Mouse (Mus musculus): ENCODE data around the gene Anapc7. TPM values are rescaled to one million over a fixed set of nuclear protein-coding genes. Genes with fewer than 3 reads are reported as not detected.

The Anapc7 gene
- total RNA-seq (2017) = 14.2 to 35.4 TPM (median 20.5 TPM) in 3 replicates

DNA sequence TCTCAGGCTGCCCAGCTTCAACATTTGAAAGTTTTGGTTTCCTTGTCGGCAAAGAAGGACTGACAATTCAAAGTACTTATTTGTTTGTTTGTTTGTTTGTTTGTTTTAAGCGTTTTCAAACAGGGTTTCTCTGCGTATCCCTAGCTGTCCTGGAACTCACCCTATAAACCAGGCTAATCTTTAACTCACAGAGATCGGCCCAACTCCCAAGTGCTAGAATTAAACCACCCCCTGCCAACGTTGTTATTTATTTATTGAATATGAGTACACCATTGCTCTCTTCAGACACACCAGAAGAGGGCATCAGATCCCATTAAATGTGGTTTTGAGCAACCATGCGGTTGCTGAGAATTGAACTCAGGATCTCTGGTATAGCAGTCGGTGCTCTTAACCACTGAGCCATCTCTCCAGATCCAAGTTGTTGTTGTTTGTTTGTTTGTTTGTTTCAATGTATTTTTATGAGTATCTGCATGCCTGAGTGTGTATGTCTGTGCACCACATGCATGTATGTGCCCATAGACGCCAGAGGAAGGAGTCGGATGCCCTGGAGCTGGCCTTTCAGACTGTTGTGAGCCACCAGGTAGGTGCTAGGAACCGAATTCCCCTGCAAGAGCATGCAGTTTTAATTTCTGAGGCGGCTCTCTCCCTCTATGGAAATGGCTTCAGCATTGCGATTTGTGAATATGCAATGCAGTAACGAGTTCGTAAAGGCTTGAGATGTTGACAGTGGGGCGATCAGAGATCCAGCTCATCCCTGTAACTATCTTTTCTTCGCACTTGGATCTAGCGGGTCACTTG, at the start of gene Anapc7:
Gene Anapc7 (plus strand): TSS at position 423 of the 798 bp plus-strand sequence.
- ATAC-seq (replicated peaks; ENCODE audit: insufficient number of reproducible peaks, low FRiP score, low TSS enrichment, poor library complexity, severe bottlenecking) = no peak

DNA sequence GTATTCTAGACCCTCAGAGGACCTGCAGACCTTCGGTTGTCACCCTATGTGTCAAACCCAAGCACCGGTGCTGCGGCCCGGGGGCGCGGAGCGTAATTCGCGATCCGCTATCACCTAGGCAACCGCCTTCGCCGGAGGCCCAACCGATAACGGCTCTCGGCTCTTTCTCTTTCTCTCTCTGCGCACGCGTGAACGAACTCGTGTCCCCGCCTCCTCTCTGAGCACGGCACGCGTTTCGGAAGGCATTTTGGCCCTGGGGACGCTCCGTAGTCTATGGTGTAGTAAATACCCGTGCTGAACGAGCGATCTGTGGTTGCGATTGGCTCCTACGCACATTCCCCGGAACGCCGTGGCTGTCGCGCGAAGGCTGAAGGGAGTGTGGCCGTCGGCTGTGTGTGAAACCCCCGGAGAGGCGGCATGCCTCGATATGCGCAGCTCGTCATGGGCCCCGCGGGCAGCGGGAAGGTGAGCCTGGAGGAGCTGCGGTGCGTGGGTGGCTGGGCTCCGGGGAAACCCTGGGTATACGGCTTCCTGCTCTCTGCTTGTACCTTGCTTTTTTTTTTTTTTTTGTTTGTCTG, 49.2 kb upstream of the Anapc7 start, which contains the start of gene Fam216a:
Gene Fam216a (minus strand): TSS at position 173 of the 578 bp plus-strand sequence.
- peak; percentile 98 for ATAC-seq (replicated peaks; ENCODE audit: insufficient number of reproducible peaks, low FRiP score, low TSS enrichment, poor library complexity, severe bottlenecking)

DNA sequence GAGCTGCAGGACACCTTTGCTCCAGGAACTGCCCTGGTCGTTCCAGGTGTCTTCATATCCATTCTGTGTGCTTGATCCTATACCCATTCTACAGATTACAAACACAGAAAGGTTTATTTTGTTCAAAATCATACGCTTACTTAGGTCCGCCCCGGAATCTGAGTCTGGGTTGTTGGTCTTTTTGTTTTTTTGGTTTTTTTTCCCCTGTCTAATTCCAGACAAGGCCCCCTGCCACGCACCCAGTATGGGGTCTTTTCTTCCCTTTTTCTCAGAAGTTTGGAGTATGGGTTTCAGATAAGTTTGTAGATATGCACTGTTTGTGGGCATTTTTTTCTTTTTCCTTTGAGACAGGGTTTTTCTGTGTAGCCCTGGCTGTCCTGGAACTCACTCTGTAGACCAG, 48.6 kb upstream of the Anapc7 start:
- no peak for ATAC-seq (replicated peaks; ENCODE audit: insufficient number of reproducible peaks, low FRiP score, low TSS enrichment, poor library complexity, severe bottlenecking)

DNA sequence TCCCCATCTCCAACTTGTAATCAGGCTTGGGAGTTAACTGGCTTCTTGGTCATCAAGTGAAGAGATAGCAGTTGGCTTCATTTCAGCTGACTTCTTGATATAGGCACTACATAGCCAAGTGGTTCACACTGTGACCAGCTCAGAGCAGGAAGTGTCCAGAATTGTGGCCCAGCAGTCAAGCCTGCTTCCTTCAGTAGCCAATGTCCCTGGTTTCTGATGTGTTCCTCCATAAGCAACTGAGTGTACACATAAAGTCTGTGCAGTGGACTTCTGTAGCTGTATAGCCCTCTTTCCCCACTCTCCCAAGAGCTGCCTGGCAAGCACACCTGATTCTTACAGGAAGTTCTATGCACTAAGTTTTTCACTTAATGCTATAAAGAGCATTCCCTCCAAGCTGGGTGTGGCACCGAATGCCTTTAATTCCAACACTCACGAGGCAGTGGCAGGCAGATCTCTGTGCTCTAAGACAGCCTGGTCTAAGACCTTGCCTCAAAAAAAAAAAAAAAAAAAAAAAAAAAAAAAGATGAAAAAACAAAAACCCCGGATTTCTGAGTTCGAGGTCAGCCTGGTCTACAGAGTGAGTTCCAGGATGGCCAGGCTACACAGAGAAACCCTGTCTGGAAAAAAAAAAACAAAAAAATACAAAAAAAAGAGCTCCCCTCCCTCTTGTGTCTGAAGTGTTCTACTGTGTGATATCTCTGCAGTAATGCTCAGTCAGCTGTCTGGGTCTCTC, 44.2 kb upstream of the Anapc7 start:
- no peak for ATAC-seq (replicated peaks; ENCODE audit: insufficient number of reproducible peaks, low FRiP score, low TSS enrichment, poor library complexity, severe bottlenecking)

DNA sequence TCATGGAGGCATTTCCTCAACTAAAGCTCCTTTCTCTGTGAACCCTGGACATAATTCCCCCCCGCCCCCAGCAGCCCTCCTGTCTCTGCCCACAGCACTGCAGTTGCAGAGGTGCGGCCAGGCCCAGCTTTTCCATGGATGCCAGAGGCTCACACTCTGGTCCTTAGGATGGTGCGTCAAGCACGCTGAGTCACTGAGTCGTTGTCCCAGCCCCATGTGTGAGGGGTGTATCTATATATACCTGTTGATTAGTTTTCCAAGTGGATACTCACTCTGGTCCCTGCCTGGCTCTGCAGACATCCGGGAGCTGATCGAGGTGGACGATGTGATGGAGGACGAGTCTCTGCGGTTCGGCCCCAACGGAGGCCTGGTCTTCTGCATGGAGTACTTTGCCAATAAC, 43.3 kb upstream of the Anapc7 start:
- ATAC-seq (replicated peaks; ENCODE audit: insufficient number of reproducible peaks, low FRiP score, low TSS enrichment, poor library complexity, severe bottlenecking) = no peak

DNA sequence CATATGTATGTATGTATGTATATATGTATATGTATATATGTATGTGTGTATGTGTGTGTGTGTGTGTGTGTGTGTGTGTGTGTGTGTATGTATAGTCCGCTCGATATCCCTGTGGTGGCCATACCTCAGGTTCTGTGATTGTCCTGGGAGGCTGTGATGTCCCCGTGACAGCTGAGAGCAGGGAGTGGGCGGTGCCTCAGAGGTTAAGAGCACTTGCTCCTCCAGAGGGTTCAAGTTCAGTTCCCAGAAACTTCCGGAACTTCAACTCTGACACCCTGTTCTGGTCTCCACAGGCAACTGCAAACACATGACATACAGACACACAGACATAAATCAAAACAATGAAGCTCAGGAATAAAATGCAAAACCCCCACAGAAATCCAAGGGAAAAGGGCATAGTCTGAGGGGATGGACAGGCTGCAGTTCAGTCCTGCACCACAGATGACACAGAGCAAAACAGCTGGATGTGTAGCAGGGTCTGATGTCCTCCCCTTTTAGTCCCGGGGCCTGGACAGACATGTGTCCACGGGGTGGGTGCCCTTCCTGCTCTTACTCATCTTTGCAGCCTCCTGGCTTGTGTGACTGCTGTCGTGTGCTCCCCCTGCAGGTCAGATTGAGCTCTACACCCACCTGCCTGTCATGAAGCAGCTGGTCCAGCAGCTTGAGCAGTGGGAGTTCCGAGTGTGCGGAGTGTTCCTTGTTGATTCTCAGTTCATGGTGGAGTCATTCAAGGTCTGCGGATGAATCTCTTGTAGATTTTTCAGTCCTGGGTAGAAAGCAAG, 41.9 kb upstream of the Anapc7 start:
- ATAC-seq (replicated peaks; ENCODE audit: insufficient number of reproducible peaks, low FRiP score, low TSS enrichment, poor library complexity, severe bottlenecking) = peak; percentile 95

DNA sequence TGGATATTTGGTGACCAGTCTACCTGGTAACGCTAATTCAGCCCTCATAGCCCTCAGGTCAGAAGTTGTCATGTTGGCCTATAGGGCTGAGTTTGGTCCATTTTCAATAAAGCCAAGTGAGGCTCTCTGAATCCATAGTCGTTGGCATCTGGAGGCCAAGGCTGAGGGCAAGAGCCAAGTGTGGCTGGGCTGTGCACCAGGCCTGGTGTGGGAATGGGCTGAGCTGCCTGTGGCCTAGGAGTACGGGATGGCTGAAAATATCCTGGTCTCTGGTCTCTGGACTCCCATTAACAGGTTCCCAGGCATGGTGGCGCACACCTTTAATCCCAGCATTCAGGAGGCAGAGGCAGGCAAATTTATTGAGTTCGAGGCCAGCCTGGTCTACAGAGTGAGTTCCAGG, 31.5 kb upstream of the Anapc7 start:
- no peak for ATAC-seq (replicated peaks; ENCODE audit: insufficient number of reproducible peaks, low FRiP score, low TSS enrichment, poor library complexity, severe bottlenecking)

DNA sequence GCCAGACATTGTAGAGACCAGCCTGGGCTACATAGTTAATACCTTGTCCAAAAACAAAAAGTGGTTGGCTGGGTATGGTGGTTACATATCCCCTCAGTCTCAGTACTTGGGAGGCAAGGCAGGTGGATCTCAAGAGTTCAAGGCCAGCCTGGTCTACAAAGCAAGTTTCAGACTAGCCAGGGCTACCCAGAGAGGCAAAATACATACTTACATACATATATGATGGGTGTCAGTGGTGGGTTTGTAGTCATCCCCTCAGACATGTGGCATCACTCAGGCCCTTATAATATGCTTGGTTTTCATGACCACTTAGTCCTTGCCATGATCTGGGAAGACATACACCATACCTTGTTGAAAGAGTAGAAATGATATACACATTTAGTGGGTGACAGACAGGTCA, 30.8 kb upstream of the Anapc7 start:
- no peak for ATAC-seq (replicated peaks; ENCODE audit: insufficient number of reproducible peaks, low FRiP score, low TSS enrichment, poor library complexity, severe bottlenecking)

DNA sequence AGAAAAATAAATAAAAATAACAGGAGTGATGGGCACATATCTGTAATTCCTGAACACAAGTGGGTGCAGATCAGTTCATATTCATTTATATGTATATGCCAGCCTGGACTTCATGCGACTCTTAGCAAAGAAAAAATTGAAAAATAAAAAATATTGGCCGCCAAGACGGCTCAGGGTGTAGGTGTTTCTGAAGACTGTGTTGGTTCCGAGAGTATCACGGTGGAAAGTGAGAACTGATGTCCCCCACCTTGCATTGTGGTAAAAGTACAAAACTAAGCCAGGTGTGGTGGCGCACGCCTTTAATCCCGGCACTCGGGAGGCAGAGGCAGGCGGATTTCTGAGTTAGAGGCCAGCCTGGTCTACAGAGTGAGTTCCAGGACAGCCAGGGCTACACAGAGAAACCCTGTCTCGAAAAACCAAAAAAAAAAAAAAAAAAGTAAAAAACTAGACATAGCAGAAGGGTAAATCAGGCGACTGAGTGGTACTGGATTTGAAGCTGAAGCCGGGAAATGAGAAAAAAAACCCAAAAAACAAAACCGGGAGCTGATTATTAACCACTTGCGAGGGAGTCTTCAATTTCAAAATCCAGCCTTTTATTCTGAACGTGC, 30.2 kb upstream of the Anapc7 start:
- ATAC-seq (replicated peaks; ENCODE audit: insufficient number of reproducible peaks, low FRiP score, low TSS enrichment, poor library complexity, severe bottlenecking) = no peak

DNA sequence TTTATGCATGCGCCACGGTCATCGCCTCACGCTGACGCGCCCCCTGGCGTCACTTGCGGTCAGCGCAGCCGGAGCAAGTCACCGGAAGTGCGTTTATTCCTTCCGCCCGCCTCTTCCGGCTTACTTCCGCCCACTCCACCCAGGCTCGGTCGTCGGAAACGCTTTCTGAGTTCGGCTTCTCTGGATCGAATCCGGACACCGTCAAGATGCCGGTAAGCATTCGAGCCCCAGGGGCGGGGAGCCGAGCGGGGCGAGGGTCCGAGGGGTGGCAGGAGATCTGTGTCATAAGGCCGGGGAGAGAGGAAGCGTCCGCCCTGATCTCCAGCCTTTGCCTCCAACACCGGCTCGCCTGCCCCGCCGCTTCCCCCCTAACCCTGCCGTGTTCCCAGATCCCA, 29.7 kb upstream of the Anapc7 start, which contains the start of gene Arpc3:
Gene Arpc3 (plus strand): TSS at position 93 of the 395 bp plus-strand sequence.
- ATAC-seq (replicated peaks; ENCODE audit: insufficient number of reproducible peaks, low FRiP score, low TSS enrichment, poor library complexity, severe bottlenecking) = peak; percentile 91

DNA sequence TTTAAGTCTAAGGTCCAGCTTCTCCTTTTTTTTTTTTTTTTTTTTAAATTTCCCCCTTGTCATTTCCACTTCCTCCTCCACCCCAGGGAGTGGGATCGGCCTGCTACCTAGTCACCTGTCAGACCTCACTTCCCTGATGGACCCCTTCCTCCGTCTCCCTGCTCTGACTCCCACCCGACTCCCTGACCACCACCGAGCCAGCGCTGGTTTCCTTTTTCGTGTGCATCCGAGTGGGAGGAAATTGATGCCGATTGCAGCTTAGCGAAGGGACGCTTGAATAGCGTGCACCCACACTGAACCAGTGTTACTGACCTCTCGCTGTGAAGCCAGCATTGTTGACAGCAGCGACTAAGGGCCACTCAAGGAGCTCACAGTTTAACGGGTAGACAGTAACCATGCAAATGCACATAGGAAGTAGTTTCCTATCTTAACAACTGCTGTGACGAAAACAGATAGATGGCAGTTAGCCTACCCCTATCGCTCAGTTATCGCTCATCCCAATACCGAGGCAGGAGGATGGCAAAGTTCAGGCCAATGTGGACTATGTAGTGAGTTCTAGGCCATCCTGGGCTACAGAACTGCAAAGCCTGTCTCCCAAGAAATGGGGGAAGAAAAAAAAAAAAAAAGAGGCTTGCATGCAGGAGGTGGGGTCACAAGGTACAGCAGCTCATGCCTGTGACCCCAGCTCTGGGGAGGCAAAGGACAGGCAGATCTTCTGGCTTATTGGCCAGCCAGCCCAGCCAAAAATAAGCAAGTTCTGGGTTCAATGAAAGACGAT, 29.1 kb upstream of the Anapc7 start:
- ATAC-seq (replicated peaks; ENCODE audit: insufficient number of reproducible peaks, low FRiP score, low TSS enrichment, poor library complexity, severe bottlenecking) = peak; percentile 20

DNA sequence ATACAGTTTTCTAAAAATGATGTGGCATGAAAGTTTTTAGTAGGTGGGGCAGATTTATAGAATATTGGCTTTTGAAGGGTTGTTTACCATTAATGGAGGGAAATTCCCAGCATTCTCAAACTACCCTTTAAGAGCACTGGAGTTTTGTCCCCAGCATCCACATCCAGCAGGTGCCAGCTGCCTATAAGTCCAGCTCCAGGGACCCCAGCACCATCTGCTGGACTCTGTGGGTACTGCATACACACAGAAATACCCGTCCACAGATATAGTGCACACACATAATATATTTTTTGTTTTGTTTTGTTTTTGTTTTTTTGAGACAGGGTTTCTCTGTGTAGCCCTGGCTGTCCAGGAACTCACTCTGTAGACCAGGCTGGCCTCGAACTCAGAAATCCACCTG, 27.6 kb upstream of the Anapc7 start:
- peak; percentile 61; the same call in 1 of the 2 replicates for ATAC-seq (replicated peaks; ENCODE audit: insufficient number of reproducible peaks, low FRiP score, low TSS enrichment, poor library complexity, severe bottlenecking)

DNA sequence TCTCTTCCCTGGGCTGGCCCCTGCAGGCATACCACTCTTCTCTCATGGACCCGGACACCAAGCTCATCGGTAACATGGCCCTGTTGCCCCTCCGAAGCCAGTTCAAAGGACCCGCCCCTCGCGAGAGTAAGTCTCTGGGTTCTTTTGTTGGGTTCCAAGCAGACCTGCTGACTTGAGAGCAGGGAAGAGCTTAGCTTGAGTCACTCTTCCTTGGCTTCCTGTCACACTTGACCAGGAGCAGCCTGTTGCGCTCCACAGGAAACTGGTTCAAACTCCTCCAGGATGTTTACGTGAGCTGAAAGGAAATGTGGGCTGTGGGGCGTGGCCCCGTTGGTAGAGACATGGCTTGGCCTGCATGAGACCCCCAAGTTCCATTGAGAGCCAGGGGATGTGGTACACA, 24.7 kb upstream of the Anapc7 start:
- no peak for ATAC-seq (replicated peaks; ENCODE audit: insufficient number of reproducible peaks, low FRiP score, low TSS enrichment, poor library complexity, severe bottlenecking)

DNA sequence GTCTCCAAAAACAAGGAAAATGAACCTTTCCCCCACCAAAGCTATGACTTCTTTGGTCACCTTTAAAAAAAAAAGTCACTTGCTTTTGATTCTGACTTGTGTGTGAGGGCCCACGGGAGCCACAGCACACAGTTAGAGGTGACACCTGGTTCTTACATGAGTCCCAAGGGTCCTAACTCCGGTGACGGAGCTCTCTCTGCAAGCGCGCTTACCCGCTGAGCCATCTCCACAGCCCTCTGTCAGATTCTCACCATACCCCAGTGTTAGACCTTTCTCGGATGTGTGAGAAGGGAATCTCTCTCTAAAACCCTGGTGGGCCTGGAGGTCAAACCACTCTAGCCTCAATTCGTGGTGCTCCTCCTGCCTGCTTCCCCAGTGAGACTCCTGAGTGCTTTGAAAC, 24.0 kb upstream of the Anapc7 start:
- ATAC-seq (replicated peaks; ENCODE audit: insufficient number of reproducible peaks, low FRiP score, low TSS enrichment, poor library complexity, severe bottlenecking) = no peak

DNA sequence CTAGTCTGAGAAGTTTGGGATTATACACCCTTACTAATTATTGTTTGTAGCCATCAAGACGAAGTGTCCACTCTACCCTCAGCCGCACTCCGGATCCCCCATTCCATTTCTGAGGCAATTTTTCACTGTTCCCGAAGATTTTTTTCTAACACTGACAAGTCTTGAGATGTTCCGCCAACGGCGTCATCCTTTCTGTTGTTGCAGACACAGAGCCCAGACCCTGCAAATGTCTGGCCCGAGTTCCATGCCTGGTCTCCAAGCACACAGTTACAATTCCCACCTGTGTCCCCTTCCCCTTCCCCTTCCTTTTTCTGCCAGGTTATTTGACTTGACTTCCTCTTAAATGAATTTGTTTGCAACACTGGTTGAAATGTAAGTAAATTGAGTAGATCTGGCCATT, 21.6 kb upstream of the Anapc7 start:
- ATAC-seq (replicated peaks; ENCODE audit: insufficient number of reproducible peaks, low FRiP score, low TSS enrichment, poor library complexity, severe bottlenecking) = no peak

DNA sequence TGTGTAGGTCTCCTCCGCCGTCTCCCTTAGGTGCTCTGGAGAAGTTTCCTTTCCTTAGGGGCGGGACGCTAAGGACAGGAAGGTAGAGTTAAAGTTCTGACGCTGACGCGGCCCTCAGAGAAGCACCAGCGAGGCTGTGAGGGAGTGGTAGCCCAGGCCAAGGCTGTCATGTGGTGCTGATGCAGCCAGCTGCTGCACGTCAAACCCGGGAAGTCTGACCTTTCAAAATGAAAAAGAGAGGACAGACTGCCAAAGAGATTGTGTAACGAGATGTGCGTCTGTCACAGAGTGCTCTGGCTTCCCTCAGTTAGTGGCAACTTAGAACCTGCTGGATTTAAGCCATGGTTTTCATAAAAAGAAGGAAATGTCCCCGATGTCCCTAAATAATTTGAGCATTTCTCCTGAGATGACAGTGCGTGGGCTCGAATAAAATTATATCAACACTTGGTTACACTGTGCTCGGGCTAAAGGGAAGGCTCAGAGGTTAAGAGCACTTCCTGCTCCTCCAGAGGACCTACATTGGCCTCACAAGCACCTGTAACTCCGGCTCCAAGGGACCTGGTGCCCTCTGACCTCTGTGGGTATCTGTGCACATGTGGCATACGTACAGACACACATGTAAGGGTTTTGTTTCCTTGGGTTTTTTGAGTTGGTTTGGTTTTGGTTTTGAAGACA, 20.7 kb upstream of the Anapc7 start:
- peak; percentile 11; the same call in 1 of the 2 replicates for ATAC-seq (replicated peaks; ENCODE audit: insufficient number of reproducible peaks, low FRiP score, low TSS enrichment, poor library complexity, severe bottlenecking)

DNA sequence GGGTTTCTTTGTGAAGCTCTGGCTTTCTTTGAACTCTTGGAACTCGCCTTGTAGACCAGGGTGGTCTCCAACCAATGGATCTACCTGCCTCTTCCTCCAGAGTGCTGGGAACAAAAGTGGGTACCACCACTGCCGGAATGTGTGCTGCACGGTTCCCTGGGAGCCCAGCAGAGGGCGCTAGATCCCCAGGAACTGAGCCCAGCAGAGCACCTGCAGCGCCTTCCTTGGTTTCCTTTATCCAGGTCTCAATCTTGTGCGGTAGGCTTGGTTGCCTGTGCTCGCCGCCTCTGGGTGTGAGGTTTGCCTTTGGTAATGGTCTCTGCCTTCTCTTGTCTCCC, 20.2 kb upstream of the Anapc7 start:
- 0 out of 2 replicates have a peak, but pooled peaks have one; percentile 29 for ATAC-seq (replicated peaks; ENCODE audit: insufficient number of reproducible peaks, low FRiP score, low TSS enrichment, poor library complexity, severe bottlenecking)
